Mouse (Mus musculus) kidney, adult 2 months (tissue): ENCODE results near the gene Gm498. TPM values are rescaled to one million over a fixed set of nuclear protein-coding genes. Genes with fewer than 3 reads are reported as not detected.
A peak's percentile ranks its signal among the peaks of the same experiment; 100 is the strongest.

ENCODE experiments used
- DNase-seq: peaks from one replicate; pipeline ENCODE4 v3.0.0; 2021
- H3K27ac ChIP-seq: fragments of 200-500 bp; 2 replicates; pipeline ENCODE4 v1.5.1; 2012; ENCODE audit warnings: low read depth, low read length, control low read depth, inconsistent platforms; ENCODE audit not compliant: insufficient read depth
- H3K27me3 ChIP-seq: fragments of 200-500 bp; replicated peaks from 2 replicates; pipeline ENCODE4 v1.6.1; 2012; ENCODE audit warnings: mild to moderate bottlenecking, moderate library complexity, low read length, inconsistent platforms; ENCODE audit not compliant: control insufficient read depth, insufficient read depth
- H3K36me3 ChIP-seq: fragments of 200-500 bp; 2 replicates; pipeline ENCODE4 v1.6.1; 2012; ENCODE audit warnings: mild to moderate bottlenecking, moderate library complexity, low read length, inconsistent platforms; ENCODE audit not compliant: control insufficient read depth, insufficient read depth
- H3K4me1 ChIP-seq: fragments of 200-500 bp; 2 replicates; pipeline ENCODE4 v1.6.1; 2011; ENCODE audit warnings: low read length; ENCODE audit not compliant: control insufficient read depth, insufficient read depth
- H3K4me3 ChIP-seq: fragments of 200-500 bp; 2 replicates; pipeline ENCODE4 v1.5.1; 2011; ENCODE audit warnings: mild to moderate bottlenecking, low read depth, low read length, control low read depth; ENCODE audit not compliant: insufficient read depth
- CTCF ChIP-seq: fragments of 200-500 bp; conservative IDR thresholded peaks from 2 replicates; pipeline ENCODE4 v1.5.1; 2011; ENCODE audit warnings: low read depth, mild to moderate bottlenecking, control low read depth, low read length, moderate library complexity, mixed read lengths; ENCODE audit not compliant: insufficient read depth, insufficient read length
- POLR2A ChIP-seq: fragments of 200-500 bp; IDR thresholded peaks from one replicate; pipeline ENCODE4 v1.6.1; 2011; ENCODE audit warnings: low read depth, low read length, control low read depth
- WGBS: fragments of 180-500 bp; shearing (Covaris S2); methylation state at CpG from one replicate; pipeline ENCODE4 v1.1.7; 2018; 5-methylcytosine and 5-hydroxymethylcytosine counted together
- polyA plus RNA-seq: library from polyadenylated mRNA; depleted of rRNA; stranded (reverse); fragments of >200 nt; gene quantifications from 2 replicates; pipeline ENCODE4 v1.2.3, GENCODE M21; 2012

Gm498 gene
- polyA plus RNA-seq, 1 experiment: not detected

DNA sequence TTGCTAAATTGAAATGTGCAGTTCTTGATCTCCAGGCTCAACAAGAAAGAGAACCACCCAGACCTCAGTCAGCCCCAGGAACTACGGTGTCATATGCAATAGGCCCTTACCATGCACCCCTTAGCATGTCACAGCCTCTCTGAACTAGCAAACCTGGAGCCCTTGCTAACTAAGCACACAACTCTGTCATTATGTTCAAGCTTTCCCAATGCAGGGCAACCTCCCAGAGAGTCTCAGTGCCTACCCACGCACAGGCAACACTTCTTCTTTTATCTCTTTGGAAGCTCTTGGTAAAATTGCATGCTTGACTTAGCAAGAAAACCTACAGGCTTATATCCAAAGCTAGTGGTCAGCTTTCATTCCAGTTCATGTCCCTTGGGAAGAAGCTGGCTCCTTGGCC is 24.5 kb downstream of the Gm498 start:
- Histone ChIP-seq H3K27me3 (no peaks in the 10 kb centered on the region), H3K36me3 (no peaks in the 10 kb centered on the region), H3K4me1 (no peaks in the 10 kb centered on the region), H3K27ac (no peak overlapping the region), H3K4me3 (no peak overlapping the region)
- WGBS: 73% methylated on average over 2 of the region's 2 CpGs
- TF ChIP-seq CTCF (no peak), POLR2A (no peak)
- no peak for DNase-seq

GRCm38 (mm10) chr7:143892361-143892760 is 25.7 kb downstream of the Gm498 start:
- Histone ChIP-seq H3K36me3 (no peaks in the 10 kb centered on the region), H3K27ac (no peak overlapping the region), H3K4me1 (no peaks in the 10 kb centered on the region), H3K27me3 (no peaks in the 10 kb centered on the region), H3K4me3 (no peak overlapping the region)
- no peak for TF ChIP-seq CTCF
- TF ChIP-seq POLR2A: no peak
- DNase-seq: no peak
- WGBS: 80% methylated on average over 2 of the region's 2 CpGs

DNA sequence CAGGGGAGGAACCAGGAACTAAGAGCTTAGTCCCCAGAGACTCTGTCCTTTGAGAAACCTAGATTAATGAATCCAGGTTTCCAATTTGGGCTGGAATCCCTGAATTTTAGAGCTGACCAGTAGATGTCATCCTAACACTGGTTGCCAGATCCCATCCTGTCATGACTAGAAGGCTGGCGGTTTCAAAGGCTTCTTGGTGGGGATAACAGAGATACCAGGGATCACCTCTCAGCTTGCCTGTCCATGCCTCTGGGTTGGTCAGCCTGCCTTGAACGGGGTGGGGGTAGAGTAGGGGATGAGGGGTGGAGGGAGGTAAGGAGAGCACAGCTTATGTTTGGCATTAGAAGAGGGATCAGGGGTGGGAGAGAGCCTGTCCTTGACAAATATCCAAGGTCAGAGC is 34.0 kb downstream of the Gm498 start:
- Histone ChIP-seq H3K4me1 (no peaks in the 10 kb centered on the region), H3K36me3 (no peaks in the 10 kb centered on the region), H3K27ac (no peak overlapping the region), H3K4me3 (no peak overlapping the region), H3K27me3 (no peaks in the 10 kb centered on the region)
- 16% methylated on average over 2 of the region's 2 CpGs for WGBS
- TF ChIP-seq CTCF (peak; percentile 48), POLR2A (no peak)
- DNase-seq: peak; percentile 43

DNA sequence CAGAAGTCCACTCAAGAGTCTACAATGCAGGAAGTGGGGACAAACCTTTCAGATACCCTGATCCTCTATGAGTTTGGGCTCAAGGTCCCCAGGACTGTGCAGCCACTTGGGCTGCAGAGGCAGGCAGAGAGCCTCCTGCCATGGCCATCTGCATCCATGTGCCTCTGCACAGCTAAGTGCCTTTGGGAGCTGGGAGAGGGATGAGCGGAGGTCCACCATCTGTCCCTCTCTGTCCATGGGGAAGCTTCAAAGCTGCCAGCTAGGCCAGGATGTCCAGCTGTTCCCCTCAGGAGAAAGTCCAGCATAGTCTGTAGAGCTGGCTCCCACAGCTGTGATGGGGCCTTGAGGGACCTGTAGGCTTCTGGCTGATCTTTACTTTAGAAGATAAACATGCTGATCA is 38.5 kb downstream of the Gm498 start:
- TF ChIP-seq CTCF (no peak), POLR2A (no peak)
- no peak for DNase-seq
- Histone ChIP-seq H3K4me1 (peaks cover 13% of the 10 kb centered on the region), H3K27me3 (no peaks in the 10 kb centered on the region), H3K4me3 (no peak overlapping the region), H3K36me3 (no peaks in the 10 kb centered on the region), H3K27ac (no peak overlapping the region)
- WGBS: 90% methylated on average over 1 of the region's 1 CpGs

DNA sequence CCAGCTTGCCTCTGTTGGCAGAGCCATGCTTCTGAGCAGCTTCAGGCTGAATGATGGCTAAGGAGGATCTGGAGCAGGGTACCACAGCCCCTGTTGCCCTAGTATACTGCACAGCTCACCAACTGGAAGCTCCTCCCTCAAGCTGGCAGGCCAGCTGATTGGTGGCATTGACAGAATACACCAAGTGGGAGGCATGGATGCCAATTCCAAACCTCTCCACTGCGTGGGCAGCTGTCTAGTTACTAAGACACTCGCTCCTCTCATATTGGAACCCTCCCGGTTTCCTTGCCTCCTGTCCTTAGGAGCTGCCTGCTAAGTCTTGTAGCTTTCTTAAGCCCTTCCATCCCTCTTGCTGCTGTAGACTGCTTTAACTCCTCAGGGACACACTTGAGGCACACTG is 39.0 kb downstream of the Gm498 start:
- DNase-seq: no peak
- 83% methylated on average over 3 of the region's 3 CpGs for WGBS
- Histone ChIP-seq H3K4me1 (peaks cover 13% of the 10 kb centered on the region), H3K36me3 (no peaks in the 10 kb centered on the region), H3K4me3 (no peak overlapping the region), H3K27ac (no peak overlapping the region), H3K27me3 (no peaks in the 10 kb centered on the region)
- no peak for TF ChIP-seq POLR2A
- TF ChIP-seq CTCF: no peak

DNA sequence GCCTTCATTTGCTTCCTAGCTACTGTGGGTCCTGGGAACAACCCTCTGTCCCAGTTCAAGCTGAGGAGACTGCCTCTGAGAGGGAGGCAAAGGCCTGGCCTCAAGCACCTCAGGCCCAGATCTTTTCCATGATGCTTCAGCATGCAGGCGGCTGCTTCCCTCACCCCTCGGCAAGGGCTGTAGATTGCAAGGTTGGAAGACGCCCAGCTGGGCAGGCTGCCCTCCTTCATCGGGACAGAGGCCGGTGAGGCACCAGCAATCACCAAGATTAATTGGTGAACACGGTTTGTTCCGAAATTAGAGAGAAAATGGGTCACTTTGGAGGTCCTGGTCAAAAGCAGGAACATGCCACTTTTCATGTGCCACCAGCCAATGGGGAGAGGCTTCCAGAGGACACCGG is 47.0 kb downstream of the Gm498 start:
- WGBS: 77% methylated on average over 8 of the region's 8 CpGs
- Histone ChIP-seq H3K27me3 (no peaks in the 10 kb centered on the region), H3K27ac (no peak overlapping the region), H3K4me3 (no peak overlapping the region), H3K36me3 (no peaks in the 10 kb centered on the region), H3K4me1 (no peaks in the 10 kb centered on the region)
- DNase-seq: no peak
- TF ChIP-seq CTCF (no peak), POLR2A (no peak)

DNA sequence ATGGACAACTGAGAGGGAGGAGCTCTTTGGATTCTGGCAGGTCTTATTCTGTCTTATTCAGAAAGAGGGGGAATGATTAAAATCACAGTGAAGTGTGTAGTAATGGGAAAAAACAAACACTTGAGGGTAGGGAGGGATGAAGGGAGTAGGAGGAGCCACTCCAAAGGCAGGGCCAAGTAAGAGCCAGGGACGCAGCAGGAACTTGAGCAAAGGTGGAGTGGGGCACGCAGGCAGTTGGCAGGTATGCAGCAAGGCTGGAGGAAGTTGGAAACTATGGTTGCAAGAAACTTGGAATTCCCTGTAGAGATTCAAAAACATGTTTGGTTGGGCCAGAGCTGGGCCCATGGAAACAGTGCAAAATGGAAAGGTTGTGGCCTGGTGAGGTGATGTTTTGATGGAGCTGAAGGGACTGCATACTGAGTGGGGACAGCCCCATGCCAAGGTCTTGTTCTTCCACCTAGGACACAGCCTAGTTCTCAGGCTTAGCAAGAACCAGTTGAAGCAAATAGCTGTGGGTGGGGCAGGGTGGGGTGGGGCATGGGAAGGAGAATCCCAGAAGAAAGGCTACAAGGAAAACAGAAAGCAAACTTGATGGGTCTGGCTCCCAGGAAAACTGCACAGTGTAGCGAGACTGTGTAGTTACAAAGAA is 52.5 kb downstream of the Gm498 start:
- no peak for DNase-seq
- no peak overlapping the region for H3K4me3 ChIP-seq
- no peaks in the 10 kb centered on the region for H3K36me3 ChIP-seq
- H3K4me1 ChIP-seq: no peaks in the 10 kb centered on the region
- TF ChIP-seq CTCF (no peak), POLR2A (no peak)
- WGBS: 65% methylated on average over 3 of the region's 3 CpGs
- H3K27me3 ChIP-seq: no peaks in the 10 kb centered on the region
- no peak overlapping the region for H3K27ac ChIP-seq
